Mouse (Mus musculus) kidney, adult 2 months (tissue): ENCODE results near the gene Zup1. TPM values are rescaled to one million over a fixed set of nuclear protein-coding genes. Genes with fewer than 3 reads are reported as not detected.
"Not testable (repeated sequence)": the region's sequence is repeated elsewhere in the genome, so short reads cannot be mapped to it uniquely, and the experiment has no call there.

Source experiments
- DNase-seq: peaks from one replicate; pipeline ENCODE4 v3.0.0; 2021
- H3K27ac ChIP-seq: fragments of 200-500 bp; 2 replicates; pipeline ENCODE4 v1.5.1; 2012; ENCODE audit warnings: low read depth, low read length, control low read depth, inconsistent platforms; ENCODE audit not compliant: insufficient read depth
- H3K27me3 ChIP-seq: fragments of 200-500 bp; replicated peaks from 2 replicates; pipeline ENCODE4 v1.6.1; 2012; ENCODE audit warnings: mild to moderate bottlenecking, moderate library complexity, low read length, inconsistent platforms; ENCODE audit not compliant: control insufficient read depth, insufficient read depth
- H3K36me3 ChIP-seq: fragments of 200-500 bp; 2 replicates; pipeline ENCODE4 v1.6.1; 2012; ENCODE audit warnings: mild to moderate bottlenecking, moderate library complexity, low read length, inconsistent platforms; ENCODE audit not compliant: control insufficient read depth, insufficient read depth
- H3K4me1 ChIP-seq: fragments of 200-500 bp; 2 replicates; pipeline ENCODE4 v1.6.1; 2011; ENCODE audit warnings: low read length; ENCODE audit not compliant: control insufficient read depth, insufficient read depth
- H3K4me3 ChIP-seq: fragments of 200-500 bp; 2 replicates; pipeline ENCODE4 v1.5.1; 2011; ENCODE audit warnings: mild to moderate bottlenecking, low read depth, low read length, control low read depth; ENCODE audit not compliant: insufficient read depth
- CTCF ChIP-seq: fragments of 200-500 bp; conservative IDR thresholded peaks from 2 replicates; pipeline ENCODE4 v1.5.1; 2011; ENCODE audit warnings: low read depth, mild to moderate bottlenecking, control low read depth, low read length, moderate library complexity, mixed read lengths; ENCODE audit not compliant: insufficient read depth, insufficient read length
- POLR2A ChIP-seq: fragments of 200-500 bp; IDR thresholded peaks from one replicate; pipeline ENCODE4 v1.6.1; 2011; ENCODE audit warnings: low read depth, low read length, control low read depth
- WGBS: fragments of 180-500 bp; shearing (Covaris S2); methylation state at CpG from one replicate; pipeline ENCODE4 v1.1.7; 2018; 5-methylcytosine and 5-hydroxymethylcytosine counted together
- polyA plus RNA-seq: library from polyadenylated mRNA; depleted of rRNA; stranded (reverse); fragments of >200 nt; gene quantifications from 2 replicates; pipeline ENCODE4 v1.2.3, GENCODE M21; 2012

Gene Zup1
- polyA plus RNA-seq, 1 experiment = 4.1 TPM

DNA sequence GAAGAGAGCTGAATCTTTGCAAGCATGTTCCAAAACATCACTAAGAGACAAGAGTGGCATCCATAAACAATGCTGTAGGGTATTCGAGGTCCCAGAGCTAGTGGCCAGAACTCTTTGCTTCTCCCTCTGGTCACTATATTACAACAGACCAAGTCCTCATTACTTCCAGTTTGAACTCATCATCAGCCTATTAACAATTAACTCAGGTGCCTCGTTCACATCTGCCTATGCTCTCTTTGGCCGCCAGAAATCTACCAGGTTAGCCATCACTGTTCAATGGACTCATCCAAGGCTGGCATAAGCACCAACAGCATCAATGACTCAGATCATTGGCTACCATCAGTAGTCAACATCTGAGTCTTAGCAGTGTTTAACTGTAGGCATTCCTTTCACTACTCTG, 5.7 kb downstream of the Zup1 start:
- 53% methylated on average over 3 of the region's 3 CpGs for WGBS
- H3K36me3 ChIP-seq = peaks cover 2% of the 10 kb centered on the region; the same call in 1 of the 2 replicates

GRCm38 (mm10) chr10:33940702-33941101, 10.4 kb downstream of the Zup1 start:
- no peak for TF ChIP-seq POLR2A
- no peak overlapping the region for H3K4me3 ChIP-seq
- peak; percentile 41 for DNase-seq

More for the DNA sequence above, 5.7 kb downstream of the Zup1 start:
- peak; percentile 59 for DNase-seq
- Histone ChIP-seq H3K27me3 (no peaks in the 10 kb centered on the region), H3K27ac (no peak overlapping the region), H3K4me3 (no peak overlapping the region), H3K4me1 (peaks cover 5% of the 10 kb centered on the region; the same call in 1 of the 2 replicates)
- TF ChIP-seq CTCF = no peak
- TF ChIP-seq POLR2A = no peak

DNA sequence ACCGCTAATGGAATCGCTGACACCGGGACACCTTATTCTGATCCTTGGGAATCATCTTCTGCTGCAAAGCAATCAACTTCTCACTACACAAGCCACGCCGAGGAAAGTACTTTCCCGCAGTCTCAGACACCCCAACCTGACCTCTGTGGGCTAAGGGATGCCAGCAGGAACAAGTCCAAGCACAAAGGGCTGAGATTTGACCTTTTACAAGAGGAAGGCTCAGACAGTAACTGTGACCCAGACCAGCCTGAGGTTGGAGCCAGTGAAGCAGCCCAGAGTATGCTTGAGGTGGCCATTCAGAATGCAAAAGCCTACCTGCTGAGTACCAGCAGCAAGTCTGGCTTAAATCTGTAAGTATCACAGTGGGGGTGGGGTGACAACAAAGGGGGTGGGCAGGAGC, 45.6 kb downstream of the Zup1 start:
- Histone ChIP-seq H3K27me3 (no peaks in the 10 kb centered on the region), H3K4me1 (peaks cover 6% of the 10 kb centered on the region), H3K4me3 (peak overlapping the region; percentile 48; the same call in 1 of the 2 replicates), H3K27ac (no peak overlapping the region), H3K36me3 (no peaks in the 10 kb centered on the region)
- DNase-seq = peak; percentile 60
- WGBS = 5% methylated on average over 6 of the region's 6 CpGs
- TF ChIP-seq POLR2A = no peak
- no peak for TF ChIP-seq CTCF

More at GRCm38 (mm10) chr10:33940702-33941101, 10.4 kb downstream of the Zup1 start:
- no peaks in the 10 kb centered on the region for H3K27me3 ChIP-seq
- H3K27ac ChIP-seq = no peak overlapping the region
- H3K36me3 ChIP-seq = peaks cover 4% of the 10 kb centered on the region; the same call in 1 of the 2 replicates
- peaks cover 2% of the 10 kb centered on the region; the same call in 1 of the 2 replicates for H3K4me1 ChIP-seq

DNA sequence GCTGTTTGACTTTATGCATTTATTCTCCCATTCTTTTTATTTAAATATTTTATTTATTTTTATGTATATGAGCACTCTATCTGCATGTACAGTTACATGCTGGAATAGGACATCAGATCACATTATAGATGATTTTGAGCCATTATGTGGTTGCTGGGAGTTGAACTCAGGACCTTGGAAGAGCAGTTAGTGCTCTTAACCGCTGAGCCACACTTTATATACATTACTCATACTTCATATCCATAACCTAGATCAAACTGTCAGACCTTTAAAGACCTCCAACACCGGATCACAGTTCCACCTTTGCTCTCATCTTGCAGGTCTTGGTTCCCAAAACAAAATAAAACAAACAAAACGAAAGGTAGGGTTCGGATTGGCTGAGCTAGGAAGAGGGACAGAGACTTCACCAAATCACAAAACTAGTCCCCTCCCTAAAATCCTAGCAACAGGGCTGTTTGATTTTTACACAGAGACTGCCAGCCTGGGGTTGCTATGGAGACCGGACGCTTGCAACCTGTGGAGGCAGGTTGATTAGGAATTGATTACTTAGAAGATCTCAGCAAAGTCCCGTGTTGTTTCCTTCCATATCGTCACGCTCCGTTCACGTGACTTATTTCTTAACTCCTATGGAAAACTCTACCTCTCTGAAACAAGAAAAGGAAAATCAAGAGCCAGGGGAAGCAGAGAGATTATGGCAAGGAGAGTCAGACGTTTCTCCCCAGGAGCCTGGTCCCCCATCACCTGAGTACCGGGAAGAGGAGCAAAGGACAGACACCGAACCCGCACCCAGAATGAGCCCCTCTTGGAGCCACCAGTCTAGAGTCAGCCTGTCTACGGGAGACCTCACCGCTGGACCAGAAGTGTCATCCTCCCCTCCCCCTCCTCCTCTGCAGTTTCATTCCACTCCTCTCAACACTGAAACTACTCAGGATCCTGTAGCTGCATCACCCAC, 46.3 kb downstream of the Zup1 start, which contains the start of gene Rsph4a:
Gene Rsph4a (plus strand): TSS at position 582 of the 952 bp plus-strand sequence.
- no peak for TF ChIP-seq POLR2A
- no peak for TF ChIP-seq CTCF
- Histone ChIP-seq H3K4me3 (peak within 1 kb of the TSS; percentile 48), H3K36me3 (no peaks in the 10 kb centered on the region), H3K27ac (no peak within 1 kb of the TSS), H3K27me3 (no peaks in the 10 kb centered on the region), H3K4me1 (peaks cover 6% of the 10 kb centered on the region)
- DNase-seq = peak; percentile 58
- 7% methylated on average over 17 of the region's 17 CpGs for WGBS

DNA sequence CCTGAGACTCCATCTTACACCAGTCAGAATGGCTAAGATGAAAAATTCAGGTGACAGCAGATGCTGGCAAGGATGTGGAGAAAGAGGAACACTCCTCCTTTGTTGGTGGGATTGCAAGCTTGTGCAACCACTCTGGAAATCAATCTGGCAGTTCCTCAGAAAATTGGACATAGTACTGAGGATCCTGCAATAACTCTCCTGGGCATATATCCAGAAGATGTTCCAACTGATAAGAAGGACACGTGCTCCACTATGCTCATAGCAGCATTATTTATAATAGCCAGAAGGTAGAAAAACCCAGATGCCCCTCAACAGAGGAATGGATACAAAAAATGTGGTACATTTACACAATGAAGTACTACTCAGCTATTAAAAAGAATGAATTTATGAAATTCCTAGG, 49.5 kb downstream of the Zup1 start:
- H3K4me1 ChIP-seq, DNase-seq, H3K36me3 ChIP-seq, H3K27ac ChIP-seq, H3K4me3 ChIP-seq, H3K27me3 ChIP-seq: not testable (repeated sequence)
- WGBS = 67% methylated on average over 1 of the region's 1 CpGs

DNA sequence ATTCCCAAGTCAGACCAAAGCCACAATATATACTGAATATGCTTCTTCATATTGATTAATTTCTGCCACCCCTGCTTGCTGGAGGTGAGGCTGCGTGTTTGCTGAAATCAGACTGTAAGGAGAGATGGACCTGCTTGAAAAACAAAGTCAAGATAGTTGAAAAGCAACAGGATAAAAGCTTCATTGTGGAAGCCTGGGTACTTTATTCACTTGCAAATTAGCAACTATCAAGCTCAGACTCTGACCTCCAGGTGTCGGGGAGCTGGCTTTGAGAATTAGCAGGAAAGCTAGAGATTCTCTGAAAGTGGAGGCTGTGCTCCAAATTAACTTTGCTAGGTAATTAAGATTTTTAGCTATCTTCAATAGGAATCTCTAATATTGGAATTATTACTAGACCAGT, 68.7 kb downstream of the Zup1 start:
- not testable (repeated sequence) for H3K36me3 ChIP-seq, H3K4me3 ChIP-seq, DNase-seq, H3K27ac ChIP-seq, H3K27me3 ChIP-seq, H3K4me1 ChIP-seq
- WGBS = 85% methylated on average over 2 of the region's 2 CpGs

DNA sequence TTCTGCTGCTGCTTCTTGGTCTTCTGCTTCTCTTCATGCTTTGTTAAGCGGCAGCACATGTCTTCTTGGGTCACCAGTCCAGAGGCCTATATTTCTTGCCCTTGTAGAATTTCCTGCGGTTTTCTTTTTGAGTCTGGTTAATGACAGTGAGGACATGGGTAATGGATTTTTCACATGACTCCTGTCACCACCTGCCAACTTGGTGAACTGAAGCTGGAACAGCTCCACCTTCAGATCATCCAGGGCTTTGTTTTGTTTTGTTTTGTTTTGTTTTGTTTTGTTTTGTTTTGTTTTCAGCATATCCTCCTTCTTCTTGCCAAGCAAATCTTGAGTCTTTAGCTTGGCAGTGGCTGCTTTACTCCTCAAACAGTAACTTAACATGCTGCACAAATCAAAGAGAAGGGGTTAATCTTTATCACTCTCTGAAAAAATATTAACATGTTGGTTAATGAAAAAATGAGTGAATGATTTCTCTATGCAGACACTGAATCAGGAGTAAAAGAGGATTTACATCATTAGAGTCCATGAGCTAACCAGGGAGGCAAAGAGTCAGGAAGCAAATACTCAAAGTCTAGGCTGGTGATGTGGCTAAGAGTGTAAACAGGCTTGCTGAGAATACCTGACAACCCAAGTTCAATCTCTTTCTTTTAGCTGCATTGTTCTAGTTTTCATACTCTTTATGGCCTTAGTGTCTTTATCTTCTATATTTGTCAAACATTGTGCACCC, 78.2 kb downstream of the Zup1 start:
- DNase-seq = peak; percentile 91
- no peaks in the 10 kb centered on the region for H3K36me3 ChIP-seq
- TF ChIP-seq CTCF (no peak), POLR2A (no peak)
- WGBS = 36% methylated on average over 2 of the region's 2 CpGs
- H3K4me3 ChIP-seq = no peak overlapping the region
- H3K4me1 ChIP-seq = no peaks in the 10 kb centered on the region
- H3K27me3 ChIP-seq = no peaks in the 10 kb centered on the region
- peak overlapping the region; percentile 87 for H3K27ac ChIP-seq
